Mouse (Mus musculus) inflammation-experienced regulatory T-cells, adult 16 weeks (primary cell): ENCODE measurements around the gene Vav2. TPM values are rescaled to one million over a fixed set of nuclear protein-coding genes. Genes with fewer than 3 reads are reported as not detected.

Experiments
- polyA plus RNA-seq: library from polyadenylated mRNA; unstranded; fragments of 100-300 nt; shearing (Covaris generic); gene quantifications from one replicate; pipeline ENCODE4 v1.2.1, GENCODE M21; 2017

The Vav2 gene
- 7.4 TPM for polyA plus RNA-seq

DNA sequence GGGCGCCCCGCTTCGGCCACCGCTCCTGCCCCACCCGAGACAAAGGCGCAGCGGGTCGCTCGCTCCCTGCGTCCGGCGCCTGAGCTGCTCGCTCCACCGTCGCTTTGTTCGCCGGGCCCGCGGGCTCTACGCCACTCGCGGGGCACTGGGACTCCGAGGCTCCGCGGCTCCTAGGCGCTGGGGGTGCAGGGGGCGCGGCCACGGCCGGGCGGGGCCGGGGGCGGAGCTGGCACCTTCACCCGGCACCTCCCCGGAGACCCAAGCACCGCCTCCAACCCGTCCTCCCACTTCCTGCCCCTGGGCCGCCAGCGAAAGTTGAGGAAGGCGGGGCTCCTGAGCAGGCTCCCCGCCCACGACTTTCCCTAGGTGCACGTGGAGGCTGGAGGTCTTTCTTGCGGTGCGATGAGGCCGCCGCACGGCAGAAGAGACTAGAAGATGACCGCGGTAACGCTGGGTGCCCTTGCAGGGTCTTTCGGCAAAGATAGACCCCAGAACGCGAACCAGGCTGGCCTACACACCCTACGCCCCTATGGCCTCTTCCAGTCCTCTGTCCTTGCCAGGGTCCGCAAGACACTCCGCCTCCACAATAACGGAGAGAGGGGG, at the start of gene Vav2:
Gene Vav2, minus strand, starts transcription at position 179 of the 603 bp plus-strand sequence.

GRCm38 (mm10) chr2:27441767-27442707, 15.2 kb upstream of the Vav2 start, which contains the start of gene Brd3os:
Gene Brd3os, plus strand, starts transcription at chr2:27442324.

DNA sequence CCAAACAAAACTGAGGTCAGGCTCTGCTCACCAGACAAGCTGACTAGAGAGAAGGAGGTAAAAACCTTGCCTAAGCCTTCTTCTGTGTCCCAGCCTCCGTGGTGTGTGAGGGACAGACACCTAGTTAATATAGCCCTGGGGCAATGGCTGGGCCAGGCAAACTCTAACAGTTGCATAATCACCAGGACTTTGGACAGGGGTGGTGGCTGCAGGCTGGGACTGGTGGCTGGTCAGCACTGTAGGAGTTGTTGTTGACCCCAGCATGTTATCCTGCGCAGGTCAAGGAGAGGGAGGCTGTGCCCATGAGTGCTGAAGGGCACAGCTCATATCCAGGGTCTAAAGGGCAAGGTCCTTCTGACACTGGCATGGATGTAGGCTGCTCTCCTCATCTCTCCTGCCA, 178.6 kb downstream of the Vav2 start, which contains the start of gene Sardh:
Gene Sardh, minus strand, starts transcription at position 127 of the 400 bp plus-strand sequence.

Other genes starting within 250 kb of the Vav2 start
- 1.9 TPM for gene Sardh, start 178.7 kb downstream of the Vav2 start, polyA plus RNA-seq
- gene Brd3os, start 15.3 kb upstream of the Vav2 start, polyA plus RNA-seq = 0.66 TPM
- 58.3 TPM for gene Brd3, start 80.6 kb upstream of the Vav2 start, polyA plus RNA-seq
- 33.4 TPM for gene Wdr5, start 88.1 kb upstream of the Vav2 start, polyA plus RNA-seq
- gene Rxra, start 249.4 kb upstream of the Vav2 start, polyA plus RNA-seq = 5.0 TPM